Mouse (Mus musculus): ENCODE data around the gene Klhl11. TPM values are rescaled to one million over a fixed set of nuclear protein-coding genes. Genes with fewer than 3 reads are reported as not detected.

Klhl11 gene
- total and polyA plus RNA-seq, 2 experiments from 2014 or later, result 10.7 to 56.5 TPM

DNA sequence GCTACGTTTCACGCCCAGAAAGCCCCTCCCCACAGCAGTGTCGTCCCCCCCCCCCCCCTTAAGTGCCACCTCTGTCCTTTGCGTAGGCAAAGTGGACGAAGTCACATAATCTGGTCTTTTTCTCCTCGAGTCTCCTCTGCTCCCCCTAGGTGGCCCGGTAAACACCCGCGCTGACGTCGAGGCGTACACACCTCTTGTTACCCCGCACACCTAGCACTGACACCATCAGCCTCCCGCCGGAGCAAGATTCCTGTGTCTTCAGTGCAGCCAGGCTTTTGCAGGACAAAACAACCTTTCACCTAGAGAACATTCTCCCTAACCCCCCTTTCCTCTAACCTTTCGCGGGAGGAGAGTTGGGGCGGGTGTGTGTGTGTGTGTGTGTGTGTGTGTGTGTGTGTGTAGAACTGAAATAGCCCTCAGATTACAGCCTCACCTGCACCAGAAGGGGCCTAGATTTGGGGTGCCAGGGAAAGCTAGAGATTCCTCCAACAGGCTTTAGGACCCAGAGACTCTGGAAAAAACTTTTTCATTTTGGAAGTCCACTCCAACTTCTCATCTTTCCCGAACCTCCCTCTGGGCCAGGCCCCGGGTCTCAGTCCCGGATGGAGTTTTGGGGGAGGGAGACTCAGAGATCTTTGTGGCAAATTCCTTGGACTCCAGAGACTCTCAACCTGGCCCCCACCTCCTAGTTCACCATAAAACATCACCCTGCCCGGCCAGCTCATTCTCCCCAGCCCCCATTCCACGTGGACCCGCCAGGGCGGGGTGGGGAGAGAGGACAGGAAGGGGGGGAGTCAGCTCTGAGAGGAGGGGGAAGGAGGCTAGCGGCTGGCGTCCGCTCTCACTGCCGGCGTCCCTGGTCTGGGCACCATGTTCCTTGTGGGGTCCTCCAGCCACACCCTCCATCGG, 57.4 kb downstream of the Klhl11 start, which contains the start of gene Fkbp10:
TSS of gene Fkbp10 (plus strand) at position 784 of the 909 bp plus-strand sequence.
- Histone ChIP-seq H3K27me3 (ENCODE audit: insufficient read depth, low read length) (no peaks in the 10 kb centered on the region), H3K4me3 (ENCODE audit: low read length) (peak within 1 kb of the TSS; percentile 60), H3K27ac (peak within 1 kb of the TSS; percentile 78), H3K9ac (replicated peaks; ENCODE audit: low read length) (peak within 1 kb of the TSS; percentile 71), H3K36me3 (ENCODE audit: insufficient read depth, low read length) (no peaks in the 10 kb centered on the region), H3K4me2 (ENCODE audit: low read depth, low read length) (peak within 1 kb of the TSS; percentile 71), H3K4me1 (ENCODE audit: insufficient read depth, low read length) (peaks cover 14% of the 10 kb centered on the region), H3K9me3 (ENCODE audit: low read length) (no peaks in the 10 kb centered on the region)
- DNase-seq (ENCODE audit: low spot score) (peak; percentile 20), ATAC-seq (0 out of 2 replicates have a peak, but pooled peaks have one; percentile 21)
- no peak for TF ChIP-seq CTCF (IDR thresholded peaks at IDR 0.05; ENCODE audit: low read depth)
- 1% methylated on average over 30 of the region's 31 CpGs for WGBS

DNA sequence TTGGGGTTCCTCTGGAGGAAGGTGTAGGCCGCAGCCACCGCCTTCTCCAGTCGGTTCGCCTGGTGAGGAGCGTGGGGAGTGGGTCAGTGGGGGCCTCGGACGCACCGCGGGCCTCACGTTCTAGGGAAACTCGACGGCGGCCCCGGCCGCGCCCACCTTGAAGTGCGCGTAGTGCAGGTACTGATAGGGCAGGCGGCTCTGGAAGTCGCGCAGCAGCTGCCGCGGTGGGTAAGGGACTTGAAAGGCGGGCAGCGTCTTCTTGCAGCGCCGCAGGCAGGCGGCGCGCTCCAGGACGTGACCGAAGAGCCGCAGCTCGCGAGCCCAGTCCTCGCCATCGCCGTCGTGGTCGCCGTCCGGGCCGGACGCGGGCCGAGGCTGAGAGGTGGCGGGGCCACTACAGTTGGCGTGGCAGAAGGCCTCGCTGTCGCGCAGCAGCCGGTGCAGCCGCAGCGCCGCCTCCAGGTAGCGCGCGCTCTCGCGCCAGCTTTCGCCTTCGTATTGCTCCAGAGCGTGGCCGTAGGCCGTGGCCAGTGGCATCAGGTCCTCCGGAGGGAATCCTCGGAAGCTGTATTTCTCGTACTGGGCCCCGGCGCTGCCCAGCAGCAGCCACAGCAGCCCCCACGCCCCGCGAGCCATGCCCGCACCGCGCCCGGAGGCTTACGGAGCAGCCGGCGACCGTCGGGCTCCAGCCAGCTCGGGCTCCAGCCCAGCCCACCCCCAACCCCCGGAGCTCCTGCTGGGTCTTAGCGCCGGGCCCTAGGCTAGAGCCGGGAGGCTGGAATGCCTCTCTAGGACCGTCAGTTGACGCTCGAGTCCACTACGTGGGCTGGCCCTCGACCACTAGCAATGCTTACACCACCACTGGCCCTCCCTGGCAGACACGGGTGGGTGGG, 58.3 kb downstream of the Klhl11 start, which contains the start of gene P3h4:
TSS of gene P3h4 (minus strand) at position 816 of the 893 bp plus-strand sequence.
- peak; percentile 63 for TF ChIP-seq CTCF (IDR thresholded peaks at IDR 0.05; ENCODE audit: low read depth)
- H3K36me3 ChIP-seq (ENCODE audit: insufficient read depth, low read length), result no peaks in the 10 kb centered on the region
- peak; percentile 89 for DNase-seq (ENCODE audit: low spot score)
- H3K27me3 ChIP-seq (ENCODE audit: insufficient read depth, low read length), result no peaks in the 10 kb centered on the region
- H3K4me3 ChIP-seq (ENCODE audit: low read length), result peak within 1 kb of the TSS; percentile 60
- H3K4me1 ChIP-seq (ENCODE audit: insufficient read depth, low read length), result peaks cover 14% of the 10 kb centered on the region
- 2% methylated on average over 90 of the region's 93 CpGs for WGBS
- H3K27ac ChIP-seq, result peak within 1 kb of the TSS; percentile 78
- no peaks in the 10 kb centered on the region for H3K9me3 ChIP-seq (ENCODE audit: low read length)
- peak; percentile 96 for ATAC-seq
- H3K9ac ChIP-seq (replicated peaks; ENCODE audit: low read length), result peak within 1 kb of the TSS; percentile 71
- H3K4me2 ChIP-seq (ENCODE audit: low read depth, low read length), result peak within 1 kb of the TSS; percentile 71

DNA sequence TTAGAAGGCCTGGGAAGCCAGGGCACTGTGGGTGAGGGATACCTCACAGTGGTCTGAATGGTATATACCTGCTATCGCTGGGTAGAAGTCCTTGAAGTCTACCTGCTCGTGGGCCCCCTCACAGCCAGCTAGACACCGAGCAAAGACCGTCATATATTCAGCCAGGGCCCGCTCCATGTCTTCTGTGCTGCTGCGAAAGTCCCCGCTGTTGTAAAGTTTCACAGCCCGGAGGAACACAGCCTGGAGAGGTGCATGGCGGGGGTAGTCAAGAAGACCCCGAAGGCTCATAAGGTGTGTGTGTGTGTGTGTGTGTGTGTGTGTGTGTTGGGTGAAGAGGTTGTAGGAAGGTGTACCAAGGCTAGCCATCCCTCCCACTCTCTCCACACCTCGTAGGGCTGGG, 59.0 kb downstream of the Klhl11 start:
- ATAC-seq (no peak), DNase-seq (ENCODE audit: low spot score) (no peak)
- peaks cover 14% of the 10 kb centered on the region for H3K4me1 ChIP-seq (ENCODE audit: insufficient read depth, low read length)
- WGBS, result 79% methylated on average over 11 of the region's 11 CpGs
- no peaks in the 10 kb centered on the region; the same call in 1 of the 2 replicates for H3K36me3 ChIP-seq (ENCODE audit: insufficient read depth, low read length)
- peak overlapping the region; percentile 71 for H3K9ac ChIP-seq (replicated peaks; ENCODE audit: low read length)
- H3K4me3 ChIP-seq (ENCODE audit: low read length), result peak overlapping the region; percentile 60
- TF ChIP-seq CTCF (IDR thresholded peaks at IDR 0.05; ENCODE audit: low read depth), result no peak
- peak overlapping the region; percentile 71 for H3K4me2 ChIP-seq (ENCODE audit: low read depth, low read length)
- H3K9me3 ChIP-seq (ENCODE audit: low read length), result no peaks in the 10 kb centered on the region
- H3K27ac ChIP-seq, result no peak overlapping the region
- no peaks in the 10 kb centered on the region for H3K27me3 ChIP-seq (ENCODE audit: insufficient read depth, low read length)

Small RNA genes lying within 50 kb of the gene (microRNA-seq; reads per million reads assigned to microRNA genes)
- gene Gm27374 (0 reads per million in 2 experiments), gene Mir7116 (1.4 to 1.8 reads per million in 2 experiments)

Other genes starting within 250 kb of the Klhl11 start
- gene Krt16, start 223.8 kb downstream of the Klhl11 start, total RNA-seq (2014; rRNA removed), result not detected in 2 replicates
- not detected in 2 replicates for gene Krt16, start 223.8 kb downstream of the Klhl11 start, polyA plus RNA-seq (2015; fragmentation: Nextera tagmentation; extraction: Ambion mirVana)
- 0.40 and 1.0 TPM in 2 replicates for gene Krt17, start 211.7 kb downstream of the Klhl11 start, total RNA-seq (2014; rRNA removed)
- gene Krt17, start 211.7 kb downstream of the Klhl11 start, polyA plus RNA-seq (2015; fragmentation: Nextera tagmentation; extraction: Ambion mirVana), result 1.1 and 1.2 TPM in 2 replicates
- not detected in 2 replicates for gene Krt42, start 202.9 kb downstream of the Klhl11 start, total RNA-seq (2014; rRNA removed)
- gene Krt42, start 202.9 kb downstream of the Klhl11 start, polyA plus RNA-seq (2015; fragmentation: Nextera tagmentation; extraction: Ambion mirVana), result 0.23 TPM in 1 of 2 replicates, not detected in the other
- 74.1 and 76.5 TPM in 2 replicates for gene Eif1, start 152.9 kb downstream of the Klhl11 start, total RNA-seq (2014; rRNA removed)
- 1,309 and 1,318 TPM in 2 replicates for gene Eif1, start 152.9 kb downstream of the Klhl11 start, polyA plus RNA-seq (2015; fragmentation: Nextera tagmentation; extraction: Ambion mirVana)
- not detected in 2 replicates for gene Gast, start 138.3 kb downstream of the Klhl11 start, total RNA-seq (2014; rRNA removed)
- 0.45 and 0.73 TPM in 2 replicates for gene Gast, start 138.3 kb downstream of the Klhl11 start, polyA plus RNA-seq (2015; fragmentation: Nextera tagmentation; extraction: Ambion mirVana)
- gene Hap1, start 116.6 kb downstream of the Klhl11 start, total RNA-seq (2014; rRNA removed), result 530 and 555 TPM in 2 replicates
- 344 and 395 TPM in 2 replicates for gene Hap1, start 116.6 kb downstream of the Klhl11 start, polyA plus RNA-seq (2015; fragmentation: Nextera tagmentation; extraction: Ambion mirVana)
- 105 and 119 TPM in 2 replicates for gene Jup, start 75.0 kb downstream of the Klhl11 start, total RNA-seq (2014; rRNA removed)
- 42.7 and 49.8 TPM in 2 replicates for gene Jup, start 75.0 kb downstream of the Klhl11 start, polyA plus RNA-seq (2015; fragmentation: Nextera tagmentation; extraction: Ambion mirVana)
- 23.9 and 28.2 TPM in 2 replicates for gene P3h4, start 57.9 kb downstream of the Klhl11 start, total RNA-seq (2014; rRNA removed)
- 20.7 and 22.0 TPM in 2 replicates for gene P3h4, start 57.9 kb downstream of the Klhl11 start, polyA plus RNA-seq (2015; fragmentation: Nextera tagmentation; extraction: Ambion mirVana)
- 34.6 and 41.1 TPM in 2 replicates for gene Fkbp10, start 57.0 kb downstream of the Klhl11 start, total RNA-seq (2014; rRNA removed)
- gene Fkbp10, start 57.0 kb downstream of the Klhl11 start, polyA plus RNA-seq (2015; fragmentation: Nextera tagmentation; extraction: Ambion mirVana), result 27.0 and 27.4 TPM in 2 replicates
- gene Nt5c3b, start 30.9 kb downstream of the Klhl11 start, total RNA-seq (2014; rRNA removed), result 59.2 and 61.7 TPM in 2 replicates
- 106 and 108 TPM in 2 replicates for gene Nt5c3b, start 30.9 kb downstream of the Klhl11 start, polyA plus RNA-seq (2015; fragmentation: Nextera tagmentation; extraction: Ambion mirVana)
- 0.40 and 0.42 TPM in 2 replicates for gene Klhl10, start 30.8 kb downstream of the Klhl11 start, total RNA-seq (2014; rRNA removed)
- gene Klhl10, start 30.8 kb downstream of the Klhl11 start, polyA plus RNA-seq (2015; fragmentation: Nextera tagmentation; extraction: Ambion mirVana), result 0.39 and 0.84 TPM in 2 replicates
- gene Acly, start 55.3 kb upstream of the Klhl11 start, total RNA-seq (2014; rRNA removed), result 229 and 235 TPM in 2 replicates
- 130 and 135 TPM in 2 replicates for gene Acly, start 55.3 kb upstream of the Klhl11 start, polyA plus RNA-seq (2015; fragmentation: Nextera tagmentation; extraction: Ambion mirVana)
- 1.5 and 2.4 TPM in 2 replicates for gene Ttc25, start 72.9 kb upstream of the Klhl11 start, total RNA-seq (2014; rRNA removed)
- 1.8 and 2.0 TPM in 2 replicates for gene Ttc25, start 72.9 kb upstream of the Klhl11 start, polyA plus RNA-seq (2015; fragmentation: Nextera tagmentation; extraction: Ambion mirVana)
- 95.3 and 125 TPM in 2 replicates for gene Cnp, start 102.2 kb upstream of the Klhl11 start, total RNA-seq (2014; rRNA removed)
- gene Cnp, start 102.2 kb upstream of the Klhl11 start, polyA plus RNA-seq (2015; fragmentation: Nextera tagmentation; extraction: Ambion mirVana), result 121 and 146 TPM in 2 replicates
- gene Nkiras2, start 146.5 kb upstream of the Klhl11 start, total RNA-seq (2014; rRNA removed), result 125 and 131 TPM in 2 replicates
- gene Nkiras2, start 146.5 kb upstream of the Klhl11 start, polyA plus RNA-seq (2015; fragmentation: Nextera tagmentation; extraction: Ambion mirVana), result 77.5 and 82.1 TPM in 2 replicates
- 64.6 and 73.8 TPM in 2 replicates for gene Dnajc7, start 147.4 kb upstream of the Klhl11 start, total RNA-seq (2014; rRNA removed)
- 237 and 246 TPM in 2 replicates for gene Dnajc7, start 147.4 kb upstream of the Klhl11 start, polyA plus RNA-seq (2015; fragmentation: Nextera tagmentation; extraction: Ambion mirVana)
- 9.8 and 13.0 TPM in 2 replicates for gene Zfp385c, start 219.7 kb upstream of the Klhl11 start, total RNA-seq (2014; rRNA removed)
- gene Zfp385c, start 219.7 kb upstream of the Klhl11 start, polyA plus RNA-seq (2015; fragmentation: Nextera tagmentation; extraction: Ambion mirVana), result 10.0 and 11.3 TPM in 2 replicates
- 0.61 and 1.2 TPM in 2 replicates for gene Dhx58, start 231.5 kb upstream of the Klhl11 start, total RNA-seq (2014; rRNA removed)
- gene Dhx58, start 231.5 kb upstream of the Klhl11 start, polyA plus RNA-seq (2015; fragmentation: Nextera tagmentation; extraction: Ambion mirVana), result 2.7 and 3.1 TPM in 2 replicates
- gene Kat2a, start 239.7 kb upstream of the Klhl11 start, total RNA-seq (2014; rRNA removed), result 62.6 and 63.3 TPM in 2 replicates
- gene Kat2a, start 239.7 kb upstream of the Klhl11 start, polyA plus RNA-seq (2015; fragmentation: Nextera tagmentation; extraction: Ambion mirVana), result 56.0 and 61.7 TPM in 2 replicates
- not detected in 2 replicates for gene Hspb9, start 241.1 kb upstream of the Klhl11 start, total RNA-seq (2014; rRNA removed)
- gene Hspb9, start 241.1 kb upstream of the Klhl11 start, polyA plus RNA-seq (2015; fragmentation: Nextera tagmentation; extraction: Ambion mirVana), result 0.24 and 0.28 TPM in 2 replicates

All from hindbrain, postnatal 0 days (tissue).